Mouse (Mus musculus): ENCODE results near the gene Adamtsl1.

GRCm38 (mm10) chr4:86401116-86401515 lies 887.1 kb downstream of the Adamtsl1 start:
- no peak for TF ChIP-seq CTCF (IDR thresholded peaks at IDR 0.05; ENCODE audit: extremely low read depth, insufficient read depth, insufficient read length, insufficient replicate concordance)
- TF ChIP-seq POLR2A (IDR thresholded peaks at IDR 0.05; ENCODE audit: low read depth, low read length), result no peak

Measured in spleen, adult 2 months (tissue).